Mouse (Mus musculus) cortical plate, adult 2 months (tissue): ENCODE results near the gene Spon2.

Experiments
- CTCF ChIP-seq: fragments of 200-500 bp; IDR thresholded peaks from 2 replicates; pipeline ENCODE4 v1.5.1; 2011; ENCODE audit warnings: mild to moderate bottlenecking, control low read depth, low read length; ENCODE audit not compliant: insufficient read depth; ENCODE audit errors: extremely low read depth
- POLR2A ChIP-seq: fragments of 200-500 bp; IDR thresholded peaks from 2 replicates; pipeline ENCODE4 v1.6.1; 2011; ENCODE audit warnings: mild to moderate bottlenecking, low read length, control low read depth; ENCODE audit not compliant: insufficient read depth; ENCODE audit errors: extremely low read depth

DNA sequence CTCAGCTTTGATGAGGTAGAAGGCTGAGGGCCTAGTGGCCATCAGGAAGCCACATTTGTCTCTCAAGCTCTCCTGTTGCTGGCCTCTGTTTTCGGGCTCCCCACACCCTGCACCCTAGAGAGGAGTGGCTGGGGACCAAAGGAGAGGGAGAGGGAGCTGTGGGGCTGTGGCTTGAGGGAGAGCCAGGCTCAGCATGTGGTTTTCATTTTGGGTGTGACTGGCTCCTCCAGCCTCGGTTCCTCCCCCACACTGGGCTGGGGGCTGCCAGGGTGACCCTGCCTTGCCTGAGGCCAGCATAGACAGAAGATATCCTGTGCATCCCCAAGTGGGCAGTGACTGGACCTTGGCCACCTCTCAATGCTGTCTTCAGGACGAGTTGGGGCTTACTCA lies 20.0 kb upstream of the Spon2 start:
- TF ChIP-seq POLR2A (no peak), CTCF (no peak)
